Mouse (Mus musculus) ES-Bruce4 (cell line): ENCODE data around the gene Pex11a.

ENCODE experiments used
- CTCF ChIP-seq: IDR thresholded peaks from one replicate; pipeline ENCODE4 v1.8.1; 2011; ENCODE audit warnings: low read depth, low read length
- EP300 ChIP-seq: IDR thresholded peaks from 2 replicates; pipeline ENCODE4 v1.6.1; 2011; ENCODE audit warnings: low read depth, low read length; ENCODE audit not compliant: insufficient read depth
- POLR2A ChIP-seq: IDR thresholded peaks from one replicate; pipeline ENCODE4 v1.8.1; 2011; ENCODE audit warnings: low read length; ENCODE audit not compliant: insufficient read depth

DNA sequence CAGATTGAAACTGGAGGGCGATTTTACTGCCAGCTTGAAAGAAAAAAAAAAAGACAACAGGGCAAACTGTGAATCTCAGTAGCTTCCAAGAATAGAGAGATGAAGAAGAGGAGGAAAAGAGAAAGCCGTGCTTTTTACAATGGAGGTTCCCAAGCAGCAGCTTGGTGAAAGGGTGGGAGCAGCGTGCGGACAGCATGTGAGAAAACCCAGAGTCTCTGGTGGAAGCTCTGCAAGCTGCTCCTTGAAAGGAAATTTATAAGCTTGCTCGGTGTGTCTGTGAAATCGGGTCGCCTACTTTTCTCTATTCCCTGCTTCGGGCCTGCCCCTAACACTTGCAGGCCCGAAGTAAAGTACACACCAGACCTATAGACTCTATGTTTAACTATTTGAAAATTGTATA lies 1.1 kb upstream of the Pex11a start:
- TF ChIP-seq POLR2A (no peak), CTCF (no peak), EP300 (no peak)
